Mouse (Mus musculus): ENCODE measurements around the gene Cerk.
"Not testable (repeated sequence)": the region's sequence is repeated elsewhere in the genome, so short reads cannot be mapped to it uniquely, and the experiment has no call there.

Cerk gene

DNA sequence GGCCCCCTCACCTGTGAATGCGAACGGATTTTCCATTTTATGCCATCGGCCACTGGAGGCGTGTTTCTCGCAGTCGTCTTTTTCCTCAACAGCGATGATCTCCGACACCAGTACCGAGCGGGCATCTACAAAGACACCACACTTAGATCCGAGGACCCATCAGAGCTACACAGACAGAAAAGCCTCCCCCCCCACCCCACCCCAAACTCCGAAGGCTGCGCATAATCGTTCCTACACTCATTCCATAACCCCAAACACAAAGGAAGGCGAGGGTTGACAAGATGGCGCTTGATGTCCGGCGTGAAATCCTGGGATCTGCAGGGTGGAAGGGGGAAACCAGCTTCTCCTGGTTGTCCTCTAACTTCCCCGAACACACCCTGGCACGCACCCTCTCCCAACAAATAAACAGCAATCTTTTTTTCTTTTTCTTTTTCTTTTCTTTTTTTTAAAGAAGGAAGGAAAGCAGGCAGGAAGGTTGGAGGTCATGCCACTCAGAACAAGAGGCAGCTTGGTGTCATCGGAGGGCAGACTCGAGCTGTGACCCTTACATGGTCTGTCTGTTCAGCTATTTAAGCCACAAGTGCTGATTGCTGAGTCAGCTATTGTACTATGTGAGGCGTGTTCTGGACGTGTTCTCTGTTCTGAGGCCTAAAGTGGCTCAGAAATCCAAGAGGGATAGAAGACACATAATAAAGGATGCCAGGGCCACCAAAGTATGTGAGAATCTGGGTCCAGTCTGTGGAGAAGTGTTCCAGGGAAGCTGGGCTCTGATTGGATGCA, 19.9 kb downstream of the Cerk start:
- DNase-seq (ENCODE audit: extremely low read depth, insufficient read length, low spot score), result no peak

DNA sequence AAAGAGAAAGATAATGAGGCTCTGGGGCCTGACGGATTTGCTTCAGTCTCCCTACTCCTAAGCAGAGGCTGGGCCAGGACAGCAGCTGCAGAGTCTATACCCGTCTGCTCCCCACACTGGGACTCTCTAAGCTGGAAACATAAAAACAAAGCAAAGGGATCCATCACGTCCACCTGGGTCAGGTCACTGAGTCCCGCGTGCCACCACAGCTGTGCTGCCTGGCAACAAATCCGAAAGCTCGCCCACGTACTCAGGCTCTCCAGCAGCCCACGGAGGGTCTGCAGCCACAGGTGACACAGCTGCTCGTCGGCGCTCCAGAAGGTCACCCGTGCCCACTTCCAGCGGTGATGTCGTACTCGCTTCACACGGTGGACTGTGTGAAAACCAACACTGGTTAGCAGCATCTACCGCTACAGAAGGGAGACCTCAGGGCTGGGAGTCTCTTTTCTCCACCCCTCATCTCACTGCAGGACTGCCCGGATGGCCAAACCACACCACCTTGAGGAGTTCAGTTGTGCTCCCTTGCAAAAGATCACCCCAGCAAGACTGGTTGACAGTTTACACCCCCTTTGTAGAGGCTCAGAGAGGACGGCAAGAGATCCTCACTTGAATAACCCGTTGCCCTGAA, 21.1 kb downstream of the Cerk start:
- no peak for DNase-seq (ENCODE audit: extremely low read depth, insufficient read length, low spot score)

DNA sequence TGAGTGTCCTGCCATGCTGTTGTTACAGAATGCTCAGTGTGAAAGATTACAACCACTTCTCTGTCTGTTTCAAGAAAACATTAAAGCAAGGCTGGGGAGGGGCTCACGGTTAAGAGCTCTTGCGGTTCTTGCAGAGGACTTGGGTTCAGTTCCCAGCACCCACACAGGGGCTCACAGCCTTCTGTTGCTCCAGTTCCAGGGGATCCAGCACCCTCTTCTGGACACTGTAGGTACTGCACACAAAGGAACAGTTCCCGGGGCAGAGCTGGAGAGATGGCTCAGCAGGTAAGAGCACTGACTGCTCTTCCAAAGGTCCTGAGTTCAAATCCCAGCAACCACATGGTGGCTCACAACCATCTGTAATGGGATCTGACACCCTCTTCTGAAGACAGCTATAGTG, 24.1 kb downstream of the Cerk start:
- not testable (repeated sequence) for DNase-seq (ENCODE audit: extremely low read depth, insufficient read length, low spot score)

DNA sequence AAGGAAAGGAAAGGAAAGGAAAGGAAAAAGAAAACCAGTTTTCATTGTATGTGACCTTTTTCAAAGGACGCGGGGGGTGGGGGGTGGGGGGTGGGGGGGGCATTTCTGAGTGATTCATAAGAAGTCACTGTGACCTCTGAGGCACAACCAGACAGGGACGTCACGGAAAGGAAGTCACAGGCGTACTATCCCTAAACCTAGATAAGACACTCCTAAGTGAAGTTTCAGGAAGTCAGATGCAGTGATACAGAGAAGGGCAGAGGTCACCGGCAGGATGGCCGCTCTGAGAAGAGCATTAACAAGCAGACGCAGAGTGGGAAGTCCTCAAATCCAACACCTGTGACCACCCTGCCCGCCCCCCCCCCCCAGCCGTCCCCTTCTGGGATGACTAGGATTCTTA, 25.0 kb downstream of the Cerk start:
- no peak for DNase-seq (ENCODE audit: extremely low read depth, insufficient read length, low spot score)

DNA sequence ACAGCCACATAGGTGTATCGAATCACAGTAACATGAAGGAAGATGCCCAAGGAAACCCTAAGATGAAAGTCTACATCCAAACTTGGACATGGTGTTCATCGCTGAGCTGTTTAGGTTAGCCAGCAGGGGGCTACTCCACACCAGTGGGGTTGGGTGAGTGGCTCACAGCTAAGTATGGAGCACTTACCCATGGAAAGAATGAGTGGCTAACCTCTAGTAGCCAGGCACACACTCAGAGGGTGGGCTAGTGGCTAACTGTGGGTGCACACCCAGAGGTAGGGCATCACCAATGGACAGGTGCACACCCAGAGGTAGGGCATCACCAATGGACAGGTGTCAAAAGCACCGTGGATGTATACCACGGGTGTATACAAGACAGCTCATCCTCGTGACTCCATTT, 26.2 kb downstream of the Cerk start:
- DNase-seq (ENCODE audit: extremely low read depth, insufficient read length, low spot score), result no peak

DNA sequence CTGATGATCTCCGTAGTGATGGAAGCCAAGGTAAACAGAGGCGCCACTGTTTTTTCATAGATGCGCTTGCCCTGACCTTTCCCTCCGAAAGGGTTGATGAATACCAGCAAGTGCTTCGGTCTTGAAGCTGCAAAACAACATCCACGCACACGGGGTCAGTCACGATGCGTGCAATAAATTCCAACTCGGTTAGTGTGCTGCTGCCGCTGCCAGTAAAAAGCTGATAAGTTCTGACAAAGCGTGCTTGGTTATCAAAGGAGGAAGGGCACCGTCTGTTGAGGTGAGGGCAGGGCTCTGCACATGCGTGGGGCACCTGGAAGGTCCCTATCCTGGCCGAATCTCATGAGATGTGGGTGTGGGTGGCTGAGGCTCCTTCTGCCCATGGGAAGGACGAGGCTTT, 26.8 kb downstream of the Cerk start:
- DNase-seq (ENCODE audit: extremely low read depth, insufficient read length, low spot score), result no peak

DNA sequence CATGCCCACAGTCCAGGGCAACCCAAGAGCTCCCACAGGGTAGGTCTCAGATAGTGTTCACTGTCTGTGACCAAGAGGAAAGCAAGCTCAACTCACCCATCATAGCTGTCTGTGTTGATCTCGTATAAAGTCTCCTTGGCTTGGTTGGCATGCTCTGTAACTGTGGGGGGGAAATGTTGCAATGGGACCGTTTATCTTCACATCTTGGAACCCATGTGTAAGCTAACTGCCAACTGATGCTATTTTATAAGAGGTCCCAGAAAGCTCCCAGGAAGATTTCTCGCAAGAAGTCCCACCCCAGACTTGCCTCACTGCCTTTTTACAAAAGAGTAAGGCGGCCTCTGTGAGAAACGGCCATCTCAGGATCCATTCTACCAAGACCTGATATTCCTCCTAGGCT, 29.4 kb downstream of the Cerk start:
- DNase-seq (ENCODE audit: extremely low read depth, insufficient read length, low spot score), result no peak

DNA sequence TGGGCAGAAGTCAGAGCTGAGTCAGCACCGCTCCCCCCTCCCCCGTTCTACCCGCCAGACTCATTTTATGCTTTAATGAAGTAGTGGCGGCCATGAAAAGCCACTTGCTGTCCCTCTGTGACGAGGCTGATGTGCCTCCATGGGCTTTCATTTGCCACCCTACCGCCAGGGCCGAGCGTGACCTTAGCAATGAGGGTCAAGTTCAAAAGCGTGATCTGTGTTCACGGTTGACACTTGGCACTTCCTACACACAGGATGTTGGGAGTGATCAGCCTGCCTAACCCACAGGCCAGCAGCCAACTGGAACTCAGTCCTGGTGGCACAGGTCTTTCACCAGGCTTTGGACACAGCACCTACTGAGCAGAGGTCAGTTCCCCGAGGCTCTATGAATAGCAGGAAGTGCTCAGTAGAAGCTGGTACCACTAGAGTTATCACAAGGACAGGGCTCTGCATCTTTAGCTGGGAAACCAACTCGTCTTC, 32.4 kb downstream of the Cerk start:
- DNase-seq (ENCODE audit: extremely low read depth, insufficient read length, low spot score), result no peak

DNA sequence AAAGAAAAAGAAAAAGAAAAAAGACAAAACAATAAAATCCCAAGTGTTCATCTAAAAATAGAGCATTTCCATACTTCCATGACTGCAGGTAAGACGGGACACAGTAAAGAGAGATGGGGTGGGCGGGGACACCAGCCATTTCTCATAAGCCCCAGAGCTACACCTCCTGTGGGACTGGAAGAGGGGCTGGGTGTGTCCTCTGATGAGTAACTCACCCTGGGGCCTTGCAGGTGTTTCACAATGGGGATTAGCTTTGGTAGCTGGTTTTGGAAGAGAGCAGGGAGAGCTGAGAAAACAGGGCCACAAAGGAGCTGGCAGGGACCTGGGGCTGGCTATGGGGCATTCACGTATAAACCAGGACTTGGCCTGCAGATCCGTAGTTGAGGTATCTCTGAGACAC, 35.3 kb downstream of the Cerk start:
- DNase-seq (ENCODE audit: extremely low read depth, insufficient read length, low spot score), result no peak

DNA sequence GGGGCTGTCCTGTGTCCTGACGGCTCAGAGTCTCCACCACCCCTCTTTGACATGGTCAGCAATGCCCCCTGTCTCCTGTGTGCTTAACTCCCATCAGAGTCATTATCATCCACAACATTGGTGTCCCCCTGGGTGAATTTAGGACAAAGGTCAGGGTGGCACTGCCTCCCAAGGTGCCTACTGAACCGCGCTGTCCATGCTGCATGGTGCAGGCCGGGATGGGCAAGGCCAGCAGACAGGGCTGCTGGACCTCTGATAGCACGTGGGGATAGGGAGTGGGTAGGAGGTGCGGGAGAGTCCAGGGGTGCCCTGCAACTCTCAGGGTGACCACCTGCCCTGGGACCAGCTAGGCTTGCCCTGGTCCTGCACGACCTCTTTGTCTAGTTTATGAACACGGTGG, 39.0 kb downstream of the Cerk start:
- no peak for DNase-seq (ENCODE audit: extremely low read depth, insufficient read length, low spot score)

DNA sequence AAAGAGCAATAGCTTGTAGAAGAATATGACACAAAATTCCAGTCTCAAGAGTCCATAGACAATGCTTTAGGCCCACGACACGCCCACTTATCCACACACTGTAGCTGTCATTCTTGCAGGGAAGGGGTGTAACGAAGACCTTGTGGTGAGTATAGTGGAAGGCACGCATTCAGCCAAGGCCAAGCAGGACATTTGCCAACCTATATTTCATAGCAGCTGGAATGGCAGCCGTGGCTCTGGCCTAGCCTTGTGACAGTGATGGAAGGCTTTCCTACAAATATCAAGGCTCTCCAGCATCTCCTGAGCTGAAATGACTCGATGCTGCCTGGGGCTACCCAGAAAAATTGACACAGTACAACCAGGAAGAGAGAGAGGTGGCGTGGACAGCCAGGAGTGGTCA, 40.9 kb downstream of the Cerk start:
- DNase-seq (ENCODE audit: extremely low read depth, insufficient read length, low spot score), result no peak

DNA sequence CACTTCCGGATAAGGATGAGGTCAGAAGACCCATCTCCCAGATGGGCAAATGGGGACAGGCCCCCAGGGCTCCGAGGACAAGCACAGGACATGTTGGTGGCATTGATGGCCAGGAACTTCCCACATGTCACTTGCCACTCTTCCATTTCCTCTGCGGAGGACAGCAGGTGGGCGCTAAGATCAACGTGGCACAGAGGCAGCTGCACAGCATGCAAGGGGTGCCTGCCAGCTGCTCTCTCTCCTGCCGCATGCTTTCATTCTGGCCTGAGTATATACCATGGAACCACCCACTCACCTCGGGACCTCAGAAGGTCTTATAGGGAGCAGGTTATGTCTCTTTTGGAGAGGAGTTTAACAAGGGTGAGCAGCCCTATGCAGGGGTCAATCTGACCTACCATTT, 41.4 kb downstream of the Cerk start:
- no peak for DNase-seq (ENCODE audit: extremely low read depth, insufficient read length, low spot score)

DNA sequence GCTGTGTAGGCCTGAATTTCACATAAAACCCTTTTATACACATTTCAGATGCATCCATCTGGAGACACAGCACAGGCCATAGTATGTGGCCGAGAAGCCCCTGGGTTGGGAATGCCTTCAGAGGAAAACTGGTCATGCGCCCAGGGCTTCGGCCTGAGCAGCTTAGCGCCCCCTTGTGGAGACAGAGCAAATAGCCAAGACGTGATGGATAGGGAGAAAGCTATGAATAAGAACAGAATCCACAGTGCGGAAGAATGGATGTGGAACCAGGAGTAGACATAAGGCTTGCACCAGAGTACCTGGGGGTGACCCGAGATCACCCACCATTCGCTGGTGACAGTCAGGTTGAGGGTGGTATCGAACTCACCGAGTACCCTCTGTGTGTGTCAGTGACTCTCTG, 45.6 kb downstream of the Cerk start:
- no peak for DNase-seq (ENCODE audit: extremely low read depth, insufficient read length, low spot score)

DNA sequence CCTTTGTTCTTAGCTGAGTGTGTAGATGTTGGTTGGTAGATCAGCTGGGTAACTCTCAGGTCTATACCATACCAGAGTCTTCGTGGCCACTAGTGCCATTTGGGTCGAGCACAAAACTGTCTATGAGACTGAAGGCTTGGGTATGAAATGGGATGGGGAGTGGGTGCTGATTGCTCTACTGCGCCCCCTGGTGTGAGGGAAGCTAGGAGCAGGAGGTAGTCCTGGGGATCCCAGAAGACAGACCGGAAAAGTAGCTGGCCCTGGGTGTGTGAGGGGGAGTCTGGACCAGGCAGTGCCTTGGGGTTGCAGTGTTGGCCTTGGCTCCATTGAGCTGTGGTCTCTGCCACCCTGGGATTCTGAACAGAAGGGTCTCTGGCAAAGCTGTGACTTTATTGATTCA, 48.3 kb downstream of the Cerk start:
- no peak for DNase-seq (ENCODE audit: extremely low read depth, insufficient read length, low spot score)

DNA sequence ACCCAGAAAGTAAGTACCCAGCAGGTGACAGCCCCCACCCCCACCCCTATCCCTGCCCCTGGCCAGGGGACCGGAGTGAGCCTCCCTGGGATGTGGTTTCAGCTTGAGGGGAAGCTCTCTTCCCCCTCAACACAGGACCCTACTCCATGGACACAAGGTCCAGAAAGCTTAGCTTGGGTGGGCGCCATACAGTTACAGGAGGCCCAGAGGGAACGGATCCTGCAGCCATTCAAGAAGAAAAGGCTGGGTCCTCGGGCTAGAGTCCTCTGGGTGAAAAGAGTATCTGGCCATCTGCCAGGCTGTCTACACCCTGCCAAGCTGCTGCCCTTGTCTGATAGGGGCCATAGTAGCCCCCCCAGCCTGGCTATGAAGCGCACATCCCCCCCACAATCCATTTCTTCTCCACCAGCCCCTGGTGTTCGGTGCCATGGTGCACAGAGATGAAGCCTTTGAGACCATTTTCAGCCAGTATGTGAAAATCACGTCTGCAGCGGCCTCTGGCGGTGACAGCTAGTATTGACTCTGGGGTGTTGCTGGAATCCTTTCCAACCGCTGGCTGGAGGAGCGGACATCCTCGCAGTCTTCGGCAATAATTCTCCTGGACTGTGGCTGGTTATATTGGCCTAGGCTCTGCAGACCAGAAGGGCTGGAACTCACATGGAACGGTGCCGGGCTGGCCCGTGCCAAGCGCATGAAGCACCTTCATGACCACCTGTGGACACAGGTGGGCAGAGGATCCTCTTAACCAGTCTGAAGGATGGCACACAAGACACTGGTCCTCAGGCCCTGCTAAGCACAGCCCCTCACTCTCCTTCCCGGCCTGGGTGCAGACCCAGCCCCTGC, 50.8 kb downstream of the Cerk start:
- peak; percentile 56 for DNase-seq (ENCODE audit: extremely low read depth, insufficient read length, low spot score)

DNA sequence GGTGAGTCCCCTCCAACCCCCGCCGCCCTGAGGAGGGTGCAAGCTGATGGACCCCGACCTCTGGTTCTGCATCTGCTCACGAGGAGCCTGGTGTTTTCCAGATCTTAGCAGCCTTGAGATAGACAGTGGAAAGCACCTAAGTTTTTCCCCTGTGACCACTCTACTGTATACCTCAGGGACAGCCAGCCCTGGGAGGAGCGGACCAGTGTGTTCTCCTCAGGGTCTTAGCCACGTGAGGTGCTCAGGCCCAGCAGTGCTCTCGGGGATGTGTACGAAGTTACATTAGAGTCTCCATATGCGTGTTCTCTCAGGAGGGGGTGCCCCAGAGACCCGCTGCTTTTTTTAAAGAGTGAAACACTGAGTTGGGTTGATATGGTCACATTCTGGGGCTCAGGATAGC, 55.3 kb downstream of the Cerk start:
- no peak for DNase-seq (ENCODE audit: extremely low read depth, insufficient read length, low spot score)

DNA sequence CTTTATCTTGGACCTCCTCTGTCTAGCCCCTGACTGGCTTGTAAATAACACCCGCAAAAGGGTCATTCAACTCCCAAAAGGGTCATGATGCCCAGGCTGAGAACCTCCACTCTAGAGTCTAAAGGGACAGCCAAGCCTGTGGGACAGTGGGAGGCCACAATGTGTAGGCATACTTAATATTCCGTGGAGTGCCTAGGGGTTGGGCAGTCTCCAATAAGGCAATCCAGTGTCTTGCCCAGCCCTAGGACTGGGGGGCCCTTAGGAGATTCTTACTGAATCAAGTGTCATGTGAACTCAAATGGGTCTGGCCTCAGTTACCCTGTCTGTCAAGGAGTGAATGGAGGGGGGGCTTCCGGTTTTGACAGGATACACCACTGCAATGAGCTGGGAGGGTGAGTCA, 56.9 kb downstream of the Cerk start:
- no peak for DNase-seq (ENCODE audit: extremely low read depth, insufficient read length, low spot score)

DNA sequence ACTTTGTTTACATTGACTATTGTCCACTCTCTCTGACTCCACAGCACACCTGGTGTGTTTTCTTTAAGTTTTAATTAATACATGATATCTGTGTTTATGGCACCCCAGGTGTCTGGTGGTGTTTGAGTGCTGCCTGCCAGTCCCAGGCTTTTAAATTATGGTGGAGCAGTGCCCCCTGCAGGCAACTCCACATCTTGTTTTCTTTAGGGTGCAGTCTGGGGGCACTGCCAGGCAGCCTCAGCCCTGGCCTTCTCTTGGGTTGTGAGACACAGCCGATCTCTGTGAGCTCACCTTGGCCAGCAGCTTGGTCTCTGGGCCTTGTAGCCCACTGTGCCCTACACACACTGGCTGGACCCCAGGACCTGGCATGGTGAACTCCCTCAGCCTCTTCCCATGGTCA, 61.6 kb downstream of the Cerk start:
- DNase-seq (ENCODE audit: extremely low read depth, insufficient read length, low spot score), result peak; percentile 48

DNA sequence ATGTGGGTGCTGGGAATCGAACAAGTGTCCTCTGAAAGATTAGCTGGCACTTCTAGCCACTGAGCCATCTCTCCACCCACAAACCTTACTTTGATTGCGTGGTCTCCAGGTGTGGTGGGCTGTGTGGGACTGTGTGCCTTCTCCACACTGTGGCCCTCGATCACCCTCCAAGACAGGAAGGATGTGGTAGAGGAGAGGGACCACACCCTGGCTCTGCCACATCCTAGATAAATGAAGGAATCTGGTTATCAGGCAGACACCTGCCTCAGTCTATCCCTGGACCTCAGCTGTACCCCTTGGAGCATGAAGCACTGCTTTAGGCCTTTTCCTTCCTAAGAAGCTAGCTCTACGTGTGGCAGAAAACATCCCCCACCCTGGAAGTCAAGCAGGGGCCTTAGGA, 62.5 kb downstream of the Cerk start:
- no peak for DNase-seq (ENCODE audit: extremely low read depth, insufficient read length, low spot score)

DNA sequence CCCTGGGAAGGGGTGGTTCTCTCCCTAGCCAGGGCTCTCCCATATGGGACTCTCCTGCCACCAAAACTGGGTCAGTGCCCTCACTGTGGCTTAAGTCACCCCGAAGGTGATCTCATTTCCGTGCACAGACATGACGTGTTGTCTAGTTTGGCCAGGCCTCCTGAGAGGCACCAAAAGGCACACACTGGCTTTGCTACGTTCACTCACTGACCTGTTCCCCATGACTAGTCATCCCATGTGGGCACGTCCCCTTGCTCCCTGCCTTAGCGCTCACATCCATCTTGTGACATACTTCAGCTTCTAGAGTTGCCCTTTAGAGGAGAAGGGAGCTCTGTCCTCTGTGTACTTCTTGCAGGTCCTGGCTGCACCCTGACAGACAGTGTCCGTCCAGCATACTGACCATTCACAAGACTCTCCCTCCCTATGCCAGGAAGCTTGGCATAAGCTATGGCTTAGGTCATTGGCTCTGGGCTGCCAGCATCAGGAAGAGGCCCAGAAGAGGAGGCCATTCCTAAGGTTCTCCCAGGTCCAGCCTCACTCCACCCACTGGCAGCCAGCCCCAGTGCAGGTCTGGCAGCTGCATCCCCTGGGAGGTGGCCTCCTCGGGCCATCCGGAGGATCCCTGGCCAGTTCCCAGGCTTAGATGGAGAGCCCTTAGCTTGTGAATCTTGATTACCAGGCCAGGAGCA, 63.5 kb downstream of the Cerk start:
- peak; percentile 86 for DNase-seq (ENCODE audit: extremely low read depth, insufficient read length, low spot score)

DNA sequence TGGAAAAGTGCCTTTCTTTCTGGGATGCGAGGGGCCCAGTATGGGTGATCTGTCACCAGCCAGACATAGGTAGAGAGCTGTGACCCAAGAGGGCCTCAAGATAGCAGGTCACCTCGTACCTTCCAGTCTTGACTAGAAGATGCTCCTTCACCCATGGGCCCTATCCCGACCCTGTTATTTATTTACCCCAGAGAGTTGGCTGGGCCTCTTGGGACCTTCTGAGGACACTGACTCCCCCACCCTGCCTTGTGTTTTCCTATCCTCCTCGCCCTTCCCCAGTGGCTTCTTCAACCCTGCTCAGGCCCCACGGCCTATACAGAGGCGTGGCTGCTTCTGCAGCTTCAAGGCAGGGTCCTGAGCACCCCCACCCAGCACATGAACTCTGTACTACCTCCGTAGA, 66.8 kb downstream of the Cerk start:
- no peak for DNase-seq (ENCODE audit: extremely low read depth, insufficient read length, low spot score)

Measured in 3134 (cell line).